Mouse (Mus musculus) frontal cortex, adult 2 months (tissue): ENCODE measurements around the gene Map1a. TPM values are rescaled to one million over a fixed set of nuclear protein-coding genes. Genes with fewer than 3 reads are reported as not detected.

ENCODE experiments used
- DNase-seq, 2 experiments: peaks; one replicate each; pipeline ENCODE4 v3.0.0; 2022; ENCODE audit warnings: low spot score in 1 of 2; ENCODE audit errors: extremely low spot score in 1 of 2
- polyA plus RNA-seq: library from polyadenylated mRNA; depleted of rRNA; stranded (reverse); fragments of >200 nt; gene quantifications from 2 replicates; pipeline ENCODE4 v1.2.3, GENCODE M21; 2012; rRNA removed

Gene Map1a
- 212 and 218 TPM in 2 replicates for polyA plus RNA-seq

DNA sequence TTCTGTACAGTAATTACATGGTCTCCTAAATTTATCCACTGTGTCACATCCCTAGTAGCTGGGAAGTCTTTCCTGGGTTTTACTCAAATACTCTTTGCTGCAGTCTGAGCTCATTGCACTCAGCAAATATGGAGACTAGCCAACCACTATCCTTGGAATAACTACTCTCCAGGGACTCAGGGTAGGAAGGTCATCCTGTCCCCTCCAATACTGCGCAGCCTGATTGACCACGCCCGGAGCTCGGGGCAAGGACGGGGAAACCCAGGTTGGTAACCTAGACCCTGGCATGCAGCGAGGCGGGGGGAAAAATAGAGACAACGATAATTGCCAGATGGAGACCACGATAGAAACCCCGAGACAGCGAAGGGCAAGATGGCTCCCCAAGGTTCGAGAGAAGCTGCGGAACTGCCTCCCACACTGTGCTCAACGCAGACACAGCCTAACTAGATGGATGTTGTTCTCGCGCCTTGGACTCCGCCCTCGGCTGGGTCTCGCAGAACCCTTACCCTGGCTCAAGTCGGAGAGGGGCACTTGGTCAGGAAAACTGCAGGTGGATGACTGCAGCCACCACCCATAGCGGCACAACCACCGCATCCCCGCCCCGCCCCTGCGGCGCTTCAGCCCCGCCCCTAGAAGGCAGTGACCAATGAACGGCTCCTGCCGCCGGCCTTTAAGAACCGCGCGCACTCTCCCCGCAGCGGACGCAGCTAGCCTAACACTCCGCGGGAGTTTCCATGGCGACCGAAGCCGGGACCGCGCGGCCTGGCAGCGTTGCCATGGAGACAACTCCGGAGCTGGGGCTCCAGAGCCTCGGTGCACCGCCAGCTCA, at the start of gene Map1a:
TSS of gene Map1a (plus strand) at position 700 of the 829 bp plus-strand sequence.
- peak; percentile 96 to 98 for DNase-seq

DNA sequence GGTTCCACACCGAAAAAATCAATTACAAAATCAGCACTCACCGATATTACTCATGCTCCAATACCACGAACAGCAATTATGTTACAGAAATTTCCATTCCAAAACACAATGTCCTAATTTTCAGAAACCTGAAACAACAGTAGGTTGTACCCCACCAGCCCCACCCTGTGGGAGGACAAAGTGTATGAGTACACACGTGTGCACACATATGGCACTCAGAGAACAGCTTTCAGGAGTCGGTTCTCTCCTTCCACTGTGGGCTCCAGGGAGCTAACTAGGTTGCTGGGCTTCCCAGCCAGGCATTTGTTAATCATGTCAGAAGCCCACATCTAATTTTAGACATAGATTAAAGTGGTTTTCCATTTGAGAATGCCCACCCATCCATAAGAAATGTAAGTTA, 45.3 kb upstream of the Map1a start:
- DNase-seq: no peak

DNA sequence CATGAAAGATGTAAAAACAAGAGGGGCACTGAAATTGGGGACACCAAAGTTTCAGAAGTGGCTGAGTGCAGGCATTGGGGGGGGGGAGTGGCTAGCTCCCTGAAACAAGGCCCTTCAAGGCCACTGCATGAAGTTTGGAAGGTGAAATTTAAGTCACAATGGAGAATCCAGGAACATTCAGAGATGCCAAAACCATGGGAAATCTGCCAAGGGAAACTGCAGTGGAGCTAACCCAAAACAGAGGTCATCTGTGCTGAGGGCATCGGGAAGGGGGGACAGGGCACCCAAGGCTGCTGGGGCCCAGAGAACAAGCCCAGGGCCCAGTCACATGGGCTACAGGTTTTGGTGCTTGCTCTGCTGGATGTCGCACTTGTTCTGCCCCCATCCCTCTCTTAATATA, 39.6 kb upstream of the Map1a start:
- DNase-seq: no peak

GRCm38 (mm10) chr2:121268446-121268845, 21.0 kb upstream of the Map1a start:
- DNase-seq: no peak

DNA sequence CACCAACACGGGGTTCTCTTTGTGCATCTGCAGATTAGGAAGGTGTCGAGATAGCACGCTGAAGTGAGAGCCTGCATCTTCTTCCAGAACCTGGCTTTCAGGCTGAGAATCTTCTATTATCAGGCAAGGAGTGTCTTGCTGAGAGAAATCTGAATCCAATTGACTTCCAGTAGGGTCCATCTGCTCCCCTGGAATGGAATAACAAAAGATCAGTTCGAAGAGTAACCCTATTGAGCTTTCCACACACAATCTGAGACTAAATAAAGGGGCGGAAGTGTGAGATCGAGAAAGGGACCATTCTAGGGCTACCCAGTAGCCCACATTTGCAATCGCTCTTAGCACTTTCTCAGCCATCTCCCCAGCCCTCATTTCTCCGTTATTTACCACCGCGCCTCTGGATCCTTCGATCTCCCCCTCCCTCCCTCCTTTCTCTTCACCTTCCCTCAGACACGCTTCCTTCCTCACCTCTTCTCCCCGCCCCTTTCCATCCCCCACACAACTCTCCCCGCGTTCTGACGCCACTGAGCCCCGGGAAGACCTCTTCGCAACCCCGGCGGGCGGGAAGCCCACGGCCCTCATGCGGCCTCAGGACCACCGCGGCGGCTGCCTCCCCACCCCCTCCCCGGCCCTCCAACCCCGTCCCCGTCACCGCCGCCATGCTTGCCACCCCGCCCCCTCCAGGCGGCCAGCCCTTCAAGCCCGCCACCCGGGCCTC, 18.7 kb upstream of the Map1a start:
- no peak for DNase-seq

GRCm38 (mm10) chr2:121271236-121271927, 18.0 kb upstream of the Map1a start, which contains the start of gene Trp53bp1:
TSS of gene Trp53bp1 (minus strand) at chr2:121271407.
- DNase-seq: peak; percentile 96 to 97

GRCm38 (mm10) chr2:121271928-121272516, 17.4 kb upstream of the Map1a start:
- DNase-seq: peak in 1 of 2 experiments; percentile 65

DNA sequence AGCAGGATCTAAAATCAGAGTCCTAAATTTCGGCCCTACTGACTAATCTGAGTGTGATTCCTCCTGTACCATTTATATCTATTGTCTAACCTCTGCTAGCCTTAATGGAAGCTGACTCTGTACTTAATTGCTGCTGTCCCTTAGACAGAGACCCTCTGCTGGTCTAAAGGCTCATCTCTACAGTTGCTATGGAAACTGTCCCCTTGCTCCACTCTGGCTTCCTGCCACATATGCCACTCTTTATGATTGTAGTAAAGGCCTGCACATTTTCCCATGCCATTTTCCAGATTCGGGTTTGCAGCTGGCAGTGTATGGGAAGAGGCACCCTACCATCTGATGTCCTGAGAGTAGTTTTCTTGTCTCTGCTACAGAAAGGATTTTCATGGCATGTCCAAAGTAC, 1.6 kb upstream of the Map1a start:
- DNase-seq: no peak

- peak in 1 of 2 experiments; percentile 46 for DNase-seq
These were observed 535 bp downstream of the Map1a start for GRCm38 (mm10) chr2:121289730-121290540.

- DNase-seq: peak in 1 of 2 experiments; percentile 11
These were observed 3.1 kb downstream of the Map1a start for GRCm38 (mm10) chr2:121292316-121293013.

DNA sequence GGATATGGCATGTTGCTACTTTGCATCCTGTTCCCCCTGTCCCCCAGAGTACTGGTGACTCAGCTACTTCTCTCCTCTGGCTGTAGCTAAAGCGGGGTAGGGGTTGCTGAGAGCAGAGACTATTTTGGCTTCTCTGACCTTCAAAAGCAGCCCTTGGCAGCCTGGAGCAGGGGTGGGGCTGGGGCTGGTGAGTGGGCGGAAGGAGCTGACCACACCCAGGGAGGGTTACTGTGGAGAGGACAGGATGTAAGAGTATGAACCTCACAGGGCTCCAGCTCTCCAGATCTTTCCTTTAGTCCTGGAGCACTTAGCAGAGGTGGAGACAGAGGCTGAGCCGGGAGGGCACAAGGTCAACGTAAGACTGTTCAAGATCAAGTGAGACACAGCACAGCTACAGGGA, 4.8 kb downstream of the Map1a start:
- DNase-seq: peak in 1 of 2 experiments; percentile 34

DNA sequence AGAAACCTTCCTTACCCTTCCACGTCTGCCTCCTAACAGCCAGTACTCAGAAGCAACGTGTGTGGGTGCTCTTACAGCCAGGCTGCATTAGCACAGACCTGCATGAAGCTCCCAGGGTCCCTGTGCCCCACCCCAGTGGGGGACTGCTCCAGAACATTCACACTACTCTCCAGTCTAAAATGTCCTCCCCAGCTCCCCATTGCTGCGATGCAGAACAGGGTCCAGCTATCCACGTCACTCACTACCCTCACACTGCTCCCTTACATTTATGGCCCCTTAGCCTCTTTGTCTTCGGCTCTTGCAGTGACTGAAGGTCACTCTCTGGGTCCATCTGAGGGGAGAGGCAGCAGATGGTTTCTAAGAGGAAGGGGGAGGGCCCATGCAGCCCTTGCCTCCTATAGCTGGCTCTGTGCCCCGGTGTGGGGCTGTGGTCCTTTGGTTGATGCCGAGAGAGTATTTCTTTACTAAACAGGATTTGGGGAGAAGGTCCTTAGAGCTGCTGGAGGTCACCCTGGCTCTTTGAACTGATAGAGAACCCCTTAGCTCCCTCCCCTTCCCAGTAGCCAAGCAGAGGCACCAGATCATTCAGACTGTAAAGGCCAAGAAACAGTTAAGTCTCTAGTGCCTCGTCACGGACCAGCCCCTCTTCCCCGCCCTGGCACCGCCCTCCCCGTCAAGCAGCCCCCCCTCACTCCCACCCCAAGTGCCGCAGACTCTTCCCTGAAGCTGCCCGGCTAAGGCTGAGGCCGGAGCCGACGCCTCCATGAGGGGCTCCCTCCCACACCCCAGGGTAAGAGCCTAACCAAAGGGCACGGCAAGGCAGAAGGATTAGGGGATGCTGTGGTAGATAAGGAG, 5.6 kb downstream of the Map1a start:
- peak in 1 of 2 experiments; percentile 82 for DNase-seq

- DNase-seq: peak in 1 of 2 experiments; percentile 69
These were observed 6.5 kb downstream of the Map1a start for GRCm38 (mm10) chr2:121295608-121296571.

DNA sequence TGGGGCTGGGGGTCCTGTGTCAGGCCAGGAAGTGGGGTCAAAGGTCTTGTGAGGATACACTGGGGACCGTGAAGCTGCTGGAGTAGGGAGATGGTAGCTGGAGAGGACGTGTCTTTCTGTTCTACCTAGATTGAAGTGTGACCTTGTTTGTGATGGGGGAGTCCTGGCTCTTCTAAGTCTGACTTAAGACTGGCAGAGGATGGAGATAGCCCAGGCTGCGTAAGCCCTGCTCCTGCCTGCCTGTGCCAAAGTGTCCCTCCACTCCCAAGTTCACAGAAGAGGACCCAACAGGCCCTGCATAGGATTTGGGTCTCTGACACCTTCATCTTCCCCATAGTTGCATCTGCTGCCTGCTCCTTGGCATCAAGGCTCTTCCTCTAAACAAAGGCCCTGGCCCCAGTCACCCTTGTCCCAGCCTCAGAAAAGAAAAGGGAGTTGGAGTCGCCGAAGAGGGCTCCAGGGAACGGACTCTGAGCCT, 7.4 kb downstream of the Map1a start:
- DNase-seq: peak in 1 of 2 experiments; percentile 22

DNA sequence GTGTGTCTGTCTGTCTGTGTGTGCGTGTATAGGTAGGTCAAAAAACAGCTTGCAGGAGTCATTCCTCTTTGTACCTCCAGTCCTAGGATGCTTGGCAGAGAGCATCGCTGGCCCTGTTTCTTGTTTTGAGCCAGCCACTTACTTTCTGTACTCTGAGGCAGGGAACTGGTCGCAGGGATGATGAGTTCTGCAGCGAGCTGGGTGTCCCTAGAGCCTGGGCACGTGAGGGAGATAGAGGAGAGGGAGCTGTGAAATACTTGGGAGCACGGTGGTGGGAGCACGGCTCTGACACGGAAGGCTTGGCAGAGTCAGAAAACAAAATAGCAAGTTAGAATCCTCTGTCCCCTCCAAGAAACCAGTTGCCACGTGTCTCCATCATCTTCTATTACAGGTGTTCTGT, 8.3 kb downstream of the Map1a start:
- peak in 1 of 2 experiments; percentile 29 for DNase-seq

- peak in 1 of 2 experiments; percentile 19 for DNase-seq
These were observed 8.7 kb downstream of the Map1a start for GRCm38 (mm10) chr2:121298131-121298530.

GRCm38 (mm10) chr2:121299471-121299870, 10.1 kb downstream of the Map1a start:
- DNase-seq: peak in 1 of 2 experiments; percentile 9
